Mouse (Mus musculus) limb, embryonic 12.5 days (tissue): ENCODE results near the gene Cdh4. TPM values are rescaled to one million over a fixed set of nuclear protein-coding genes. Genes with fewer than 3 reads are reported as not detected.

Experiments used
- ATAC-seq: fragments of 200-750 bp; cut with Nextera tagmentation; 2 replicates; pipeline ENCODE4 v1.8.0; 2017; ENCODE audit warnings: low read depth, moderate TSS enrichment; ENCODE audit not compliant: insufficient number of reproducible peaks, insufficient read depth, low FRiP score, low TSS enrichment
- H3K27ac ChIP-seq: fragments of 300-500 bp; sonication (generic); 2 replicates; pipeline ENCODE4 v1.5.1; 2016; ENCODE audit warnings: mild to moderate bottlenecking, moderate library complexity
- H3K27me3 ChIP-seq: fragments of 300-500 bp; sonication (generic); 2 replicates; pipeline ENCODE4 v1.6.1; 2016; ENCODE audit warnings: mild to moderate bottlenecking, moderate library complexity
- H3K36me3 ChIP-seq: fragments of 300-500 bp; sonication (generic); 2 replicates; pipeline ENCODE4 v1.6.1; 2016; ENCODE audit warnings: mild to moderate bottlenecking, moderate library complexity
- H3K4me1 ChIP-seq: fragments of 300-500 bp; sonication (generic); replicated peaks from 2 replicates; pipeline ENCODE4 v1.6.1; 2016
- H3K4me2 ChIP-seq: fragments of 300-500 bp; sonication (generic); 2 replicates; pipeline ENCODE4 v1.6.1; 2016; ENCODE audit warnings: mild to moderate bottlenecking, moderate library complexity
- H3K4me3 ChIP-seq: fragments of 300-500 bp; sonication (generic); replicated peaks from 2 replicates; pipeline ENCODE4 v1.5.1; 2016; ENCODE audit warnings: mild to moderate bottlenecking
- H3K9ac ChIP-seq: fragments of 300-500 bp; sonication (generic); replicated peaks from 2 replicates; pipeline ENCODE4 v1.6.1; 2016; ENCODE audit warnings: mild to moderate bottlenecking, moderate library complexity
- H3K9me3 ChIP-seq: fragments of 300-500 bp; sonication (generic); 2 replicates; pipeline ENCODE4 v1.6.1; 2016; ENCODE audit warnings: mild to moderate bottlenecking, moderate library complexity
- WGBS: fragments of 180-500 bp; shearing (Covaris S2); methylation state at CpG from one replicate; pipeline ENCODE4 v1.1.7; 2016; 5-methylcytosine and 5-hydroxymethylcytosine counted together
- polyA plus RNA-seq: library from polyadenylated mRNA; unstranded; fragments of >200 nt; fragmentation: Nextera tagmentation; extraction: Ambion mirVana; gene quantifications from 2 replicates; pipeline ENCODE4 v1.2.1, GENCODE M21; 2016

Cdh4 gene
- polyA plus RNA-seq, 1 experiment from 2014 or later: 9.3 TPM

- Histone ChIP-seq H3K4me3 (no peak overlapping the region), H3K4me2 (no peak overlapping the region), H3K9ac (no peak overlapping the region), H3K4me1 (peaks cover 21% of the 10 kb centered on the region; the same call in 1 of the 2 replicates), H3K36me3 (no peaks in the 10 kb centered on the region), H3K27me3 (no peaks in the 10 kb centered on the region), H3K27ac (no peak overlapping the region), H3K9me3 (no peaks in the 10 kb centered on the region)
- no peak for ATAC-seq
- 50% methylated on average over 4 of the region's 4 CpGs for WGBS
Measured at GRCm38 (mm10) chr2:179945051-179945450, 502.8 kb downstream of the Cdh4 start.

GRCm38 (mm10) chr2:179946496-179946895, 504.3 kb downstream of the Cdh4 start:
- no peak for ATAC-seq
- H3K36me3 ChIP-seq: no peaks in the 10 kb centered on the region
- WGBS: 88% methylated on average over 6 of the region's 6 CpGs
- no peak overlapping the region for H3K4me3 ChIP-seq
- peaks cover 21% of the 10 kb centered on the region; the same call in 1 of the 2 replicates for H3K4me1 ChIP-seq
- H3K9ac ChIP-seq: no peak overlapping the region
- H3K27ac ChIP-seq: no peak overlapping the region
- H3K9me3 ChIP-seq: no peaks in the 10 kb centered on the region
- H3K4me2 ChIP-seq: no peak overlapping the region
- H3K27me3 ChIP-seq: no peaks in the 10 kb centered on the region

DNA sequence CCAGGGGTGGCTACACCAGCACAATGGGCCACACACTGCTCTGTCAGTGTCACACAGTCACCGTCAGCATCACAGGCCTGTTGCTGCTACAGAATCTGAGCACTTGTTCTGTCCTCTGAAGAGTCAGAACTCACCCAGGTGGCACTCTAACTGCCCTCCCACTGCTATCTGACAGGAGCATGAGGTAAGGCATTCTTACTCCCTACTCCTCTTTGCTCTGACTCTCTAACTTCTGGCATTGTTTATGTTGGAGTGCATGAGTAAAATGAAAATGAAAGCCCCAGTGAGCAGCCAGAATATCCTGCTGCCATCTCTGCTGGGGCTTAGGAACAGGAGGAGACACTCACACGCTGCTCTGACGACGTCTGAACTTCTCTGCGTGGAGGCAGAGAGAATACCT, 505.4 kb downstream of the Cdh4 start:
- Histone ChIP-seq H3K9ac (0 out of 2 replicates have a peak overlapping the region, but pooled peaks have one; percentile 8), H3K36me3 (no peaks in the 10 kb centered on the region), H3K4me3 (no peak overlapping the region), H3K27me3 (no peaks in the 10 kb centered on the region), H3K4me1 (peaks cover 21% of the 10 kb centered on the region; the same call in 1 of the 2 replicates), H3K4me2 (no peak overlapping the region), H3K27ac (0 out of 2 replicates have a peak overlapping the region, but pooled peaks have one; percentile 8), H3K9me3 (no peaks in the 10 kb centered on the region)
- ATAC-seq: no peak
- WGBS: 70% methylated on average over 5 of the region's 5 CpGs

DNA sequence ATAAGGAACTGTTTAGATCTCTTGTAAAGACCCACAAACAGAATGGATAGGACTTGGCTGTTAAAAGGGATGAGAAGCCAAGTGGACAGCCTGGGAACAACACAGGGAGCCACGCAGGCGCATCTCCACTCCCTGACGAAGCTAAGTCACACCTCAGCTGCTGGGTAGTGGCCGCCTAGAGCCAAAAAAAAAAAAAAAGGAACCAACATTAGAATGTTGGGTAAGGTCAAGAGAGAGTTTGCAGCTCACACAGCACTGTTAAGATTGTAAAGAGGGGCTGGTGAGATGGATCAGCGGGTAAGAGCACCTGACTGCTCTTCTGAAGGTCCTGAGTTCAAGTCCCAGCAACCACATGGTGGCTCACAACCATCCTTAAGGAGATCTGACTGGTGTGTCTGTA, 506.6 kb downstream of the Cdh4 start:
- no peak for ATAC-seq
- Histone ChIP-seq H3K4me3 (no peak overlapping the region), H3K27me3 (no peaks in the 10 kb centered on the region), H3K9me3 (no peaks in the 10 kb centered on the region), H3K36me3 (no peaks in the 10 kb centered on the region), H3K4me1 (peaks cover 22% of the 10 kb centered on the region; the same call in 1 of the 2 replicates), H3K27ac (no peak overlapping the region), H3K9ac (no peak overlapping the region), H3K4me2 (no peak overlapping the region)
- WGBS: 81% methylated on average over 5 of the region's 5 CpGs
